Comparison of ENCODE assay signal across 8 mouse cellular contexts in genomic region chr7:74013601-74014175, GRCm38 (mm10). TPM values are rescaled to one million over a fixed set of nuclear protein-coding genes. Genes with fewer than 3 reads are reported as not detected.
DNase-seq lines count a peak whose midpoint lies in the region; ATAC-seq and TF ChIP-seq lines count a peak whose summit lies in the region.

TSS of gene St8sia2 (minus strand) at chr7:74013690.

- TF ChIP-seq CTCF in liver, postnatal 0 days (IDR thresholded peaks at IDR 0.05; ENCODE audit: low read depth): no peak

- no peaks in the 10 kb centered on the region for H3K9me3 ChIP-seq in liver, postnatal 0 days (ENCODE audit: low read length)
- H3K9me3 ChIP-seq in neural tube, embryonic 15.5 days (replicated peaks): no peaks in the 10 kb centered on the region

- no peak within 1 kb of the TSS for H3K27ac ChIP-seq in liver, postnatal 0 days (ENCODE audit: low read depth)
- H3K27ac ChIP-seq in neural tube, embryonic 15.5 days (replicated peaks): peak within 1 kb of the TSS; percentile 96

- H3K36me3 ChIP-seq in liver, postnatal 0 days (replicated peaks; ENCODE audit: insufficient read depth, low read length): no peaks in the 10 kb centered on the region
- no peaks in the 10 kb centered on the region for H3K36me3 ChIP-seq in neural tube, embryonic 15.5 days

- peaks cover 42% of the 10 kb centered on the region for H3K27me3 ChIP-seq in liver, postnatal 0 days (ENCODE audit: insufficient read depth, low read length)
- no peaks in the 10 kb centered on the region for H3K27me3 ChIP-seq in neural tube, embryonic 15.5 days (replicated peaks)

- TF ChIP-seq EP300 in liver, postnatal 0 days (IDR thresholded peaks at IDR 0.05; ENCODE audit: low read depth): no peak

- H3K4me1 ChIP-seq in liver, postnatal 0 days (ENCODE audit: insufficient read depth): no peaks in the 10 kb centered on the region
- peaks cover 46% of the 10 kb centered on the region for H3K4me1 ChIP-seq in neural tube, embryonic 15.5 days

- ATAC-seq in liver, postnatal 0 days: no peak
- ATAC-seq in neural tube, embryonic 15.5 days (ENCODE audit: low FRiP score): peak; percentile 87

- H3K9ac ChIP-seq in liver, postnatal 0 days (replicated peaks): no peak within 1 kb of the TSS
- peak within 1 kb of the TSS; percentile 99 for H3K9ac ChIP-seq in neural tube, embryonic 15.5 days (replicated peaks)

- DNase-seq in cerebellum, postnatal 25 days: peak; percentile 22 to 52
- no peak for DNase-seq in cerebellum, adult 9-10 months
- peak; percentile 54 for DNase-seq in adrenal gland, postnatal 25 days
- peak; percentile 82 for DNase-seq in forelimb bud, embryonic 11.5 days (ENCODE audit: low read depth, low spot score)
- peak; percentile 41 for DNase-seq in hindlimb bud, embryonic 11.5 days (ENCODE audit: extremely low spot score, low read depth, low spot score)
- DNase-seq in liver, postnatal 0 days: peak; percentile 18
- DNase-seq in spleen, adult 12 weeks (ENCODE audit: low spot score): no peak

- H3K4me3 ChIP-seq in liver, postnatal 0 days (ENCODE audit: low read depth, low read length): peak within 1 kb of the TSS; percentile 36
- H3K4me3 ChIP-seq in neural tube, embryonic 15.5 days (replicated peaks): peak within 1 kb of the TSS; percentile 91

- WGBS in liver, postnatal 0 days (ENCODE audit: insufficient replicate concordance): 1% methylated on average over 33 of the region's 42 CpGs
- 0% methylated on average over 36 of the region's 42 CpGs for WGBS in neural tube, embryonic 15.5 days

- peak within 1 kb of the TSS; percentile 65 for H3K4me2 ChIP-seq in liver, postnatal 0 days (ENCODE audit: low read depth, low read length)
- peak within 1 kb of the TSS; percentile 84 for H3K4me2 ChIP-seq in neural tube, embryonic 15.5 days

RNA-seq across cellular contexts. Expression of gene St8sia2, which starts in this region (rescaled TPM):
- total RNA-seq in adrenal gland, postnatal 25 days (2021): 0.81 and 1.8 TPM in 2 replicates
- polyA plus RNA-seq in liver, postnatal 0 days (2015; fragmentation: Nextera tagmentation; extraction: Ambion mirVana): not detected in 2 replicates
- 54.7 and 59.4 TPM in 2 replicates for polyA plus RNA-seq in neural tube, embryonic 15.5 days (2015; fragmentation: Nextera tagmentation; extraction: Ambion mirVana)

Comparison
In these comparisons a context has a peak if more than half of its experiments do, and no peak if none do; other contexts are left out.
1. RNA of gene St8sia2 (polyA plus RNA-seq): 54.7 to 59.4 TPM in neural tube, embryonic 15.5 days; not detected in liver, postnatal 0 days; every median in the first group is over 10 times any median in the second.
2. DNase-seq: peak in cerebellum, postnatal 25 days (2 of 2), adrenal gland, postnatal 25 days (single experiment), forelimb bud, embryonic 11.5 days (single experiment) and hindlimb bud, embryonic 11.5 days (single experiment); none in cerebellum, adult 9-10 months (single experiment) and spleen, adult 12 weeks (single experiment).
3. Peak in DNase-seq, H3K4me3 ChIP-seq and H3K4me2 ChIP-seq in liver, postnatal 0 days; RNA of the gene not detected or under 1 TPM.